Mouse (Mus musculus) intestine, embryonic 14.5 days (tissue): Measurements from ENCODE around the gene Grap2. TPM values are rescaled to one million over a fixed set of nuclear protein-coding genes. Genes with fewer than 3 reads are reported as not detected.

Experiments used
- ATAC-seq: fragments of 200-750 bp; cut with Nextera tagmentation; replicated peaks from 2 replicates; pipeline ENCODE4 v1.8.0; 2017; ENCODE audit warnings: low read depth, moderate number of reproducible peaks, moderate TSS enrichment, moderate library complexity; ENCODE audit not compliant: low FRiP score, low TSS enrichment
- DNase-seq: peaks from one replicate; pipeline ENCODE4 v3.0.0-alpha.2; 2018; ENCODE audit warnings: low spot score
- H3K27ac ChIP-seq: fragments of 300-500 bp; sonication (generic); 2 replicates; pipeline ENCODE4 v1.5.1; 2014; ENCODE audit warnings: low read depth, mild to moderate bottlenecking, control low read depth
- H3K27me3 ChIP-seq: fragments of 300-500 bp; sonication (generic); replicated peaks from 2 replicates; pipeline ENCODE4 v1.6.1; 2014; ENCODE audit warnings: low read length, control low read depth; ENCODE audit not compliant: control insufficient read depth, insufficient read depth
- H3K36me3 ChIP-seq: fragments of 300-500 bp; sonication (generic); 2 replicates; pipeline ENCODE4 v1.6.1; 2014; ENCODE audit warnings: low read length, control low read depth; ENCODE audit not compliant: control insufficient read depth, insufficient read depth
- H3K4me1 ChIP-seq: fragments of 300-500 bp; sonication (generic); replicated peaks from 2 replicates; pipeline ENCODE4 v1.6.1; 2014; ENCODE audit warnings: low read length, control low read depth, mixed read lengths; ENCODE audit not compliant: control insufficient read depth, insufficient read depth
- H3K4me2 ChIP-seq: fragments of 300-500 bp; sonication (generic); 2 replicates; pipeline ENCODE4 v1.6.1; 2014; ENCODE audit warnings: low read length
- H3K4me3 ChIP-seq: fragments of 300-500 bp; sonication (generic); 2 replicates; pipeline ENCODE4 v1.5.1; 2014; ENCODE audit warnings: low read depth, low read length, control low read depth, mixed read lengths
- H3K9ac ChIP-seq: fragments of 300-500 bp; sonication (generic); 2 replicates; pipeline ENCODE4 v1.6.1; 2014; ENCODE audit warnings: mild to moderate bottlenecking, low read length
- H3K9me3 ChIP-seq: fragments of 300-500 bp; sonication (generic); 2 replicates; pipeline ENCODE4 v1.6.1; 2016; ENCODE audit warnings: low read length, control low read depth; ENCODE audit not compliant: control insufficient read depth
- WGBS: fragments of 180-500 bp; shearing (Covaris S2); extraction: QIAGEN DNeasy Blood & Tissue Kit; methylation state at CpG from one replicate; pipeline ENCODE4 v1.1.7; 2014; 5-methylcytosine and 5-hydroxymethylcytosine counted together
- polyA plus RNA-seq: library from polyadenylated mRNA; unstranded; fragments of >200 nt; fragmentation: Nextera tagmentation; extraction: Ambion mirVana; gene quantifications from 2 replicates; pipeline ENCODE4 v1.2.1, GENCODE M21; 2014

The Grap2 gene
- polyA plus RNA-seq, 1 experiment from 2014 or later, result 0.80 TPM

GRCm38 (mm10) chr15:80615636-80616383, 43.4 kb downstream of the Grap2 start:
- DNase-seq (no peak), ATAC-seq (no peak)

GRCm38 (mm10) chr15:80617839-80618238, 45.4 kb downstream of the Grap2 start:
- Histone ChIP-seq H3K4me1 (peaks cover 15% of the 10 kb centered on the region), H3K9ac (no peak overlapping the region), H3K27ac (no peak overlapping the region), H3K36me3 (no peaks in the 10 kb centered on the region), H3K27me3 (0 out of 2 replicates have a peak, but pooled peaks cover 6% of the 10 kb centered on the region), H3K4me2 (no peak overlapping the region), H3K9me3 (no peaks in the 10 kb centered on the region), H3K4me3 (no peak overlapping the region)
- ATAC-seq (no peak), DNase-seq (no peak)
- WGBS, result 53% methylated on average over 2 of the region's 2 CpGs

More at GRCm38 (mm10) chr15:80615636-80616383, 43.4 kb downstream of the Grap2 start:
- no peak overlapping the region for H3K4me3 ChIP-seq
- H3K27ac ChIP-seq, result no peak overlapping the region
- peaks cover 15% of the 10 kb centered on the region for H3K4me1 ChIP-seq
- no peaks in the 10 kb centered on the region for H3K36me3 ChIP-seq
- 0 out of 2 replicates have a peak, but pooled peaks cover 6% of the 10 kb centered on the region for H3K27me3 ChIP-seq
- WGBS, result 6% methylated on average over 16 of the region's 17 CpGs
- H3K9ac ChIP-seq, result no peak overlapping the region
- H3K9me3 ChIP-seq, result no peaks in the 10 kb centered on the region
- H3K4me2 ChIP-seq, result no peak overlapping the region

GRCm38 (mm10) chr15:80619166-80619565, 46.8 kb downstream of the Grap2 start:
- H3K36me3 ChIP-seq, result no peaks in the 10 kb centered on the region
- H3K4me3 ChIP-seq, result no peak overlapping the region
- peaks cover 12% of the 10 kb centered on the region for H3K4me1 ChIP-seq
- no peak overlapping the region for H3K4me2 ChIP-seq
- 84% methylated on average over 5 of the region's 5 CpGs for WGBS
- ATAC-seq, result no peak
- no peak for DNase-seq
- H3K27ac ChIP-seq, result no peak overlapping the region
- no peaks in the 10 kb centered on the region for H3K9me3 ChIP-seq
- H3K27me3 ChIP-seq, result 0 out of 2 replicates have a peak, but pooled peaks cover 6% of the 10 kb centered on the region
- no peak overlapping the region for H3K9ac ChIP-seq

GRCm38 (mm10) chr15:80619786-80620185, 47.4 kb downstream of the Grap2 start:
- Histone ChIP-seq H3K9ac (no peak overlapping the region), H3K9me3 (no peaks in the 10 kb centered on the region), H3K4me3 (no peak overlapping the region), H3K4me2 (no peak overlapping the region), H3K27me3 (0 out of 2 replicates have a peak, but pooled peaks cover 6% of the 10 kb centered on the region), H3K4me1 (peaks cover 12% of the 10 kb centered on the region), H3K27ac (no peak overlapping the region), H3K36me3 (no peaks in the 10 kb centered on the region)
- DNase-seq (no peak), ATAC-seq (no peak)
- WGBS, result 79% methylated on average over 4 of the region's 4 CpGs

- Histone ChIP-seq H3K4me3 (no peak overlapping the region), H3K4me2 (no peak overlapping the region), H3K27ac (no peak overlapping the region), H3K9ac (no peak overlapping the region), H3K9me3 (no peaks in the 10 kb centered on the region), H3K4me1 (peaks cover 7% of the 10 kb centered on the region), H3K27me3 (0 out of 2 replicates have a peak, but pooled peaks cover 6% of the 10 kb centered on the region), H3K36me3 (no peaks in the 10 kb centered on the region)
- WGBS, result 68% methylated on average over 8 of the region's 8 CpGs
- ATAC-seq (no peak), DNase-seq (no peak)
These were observed 48.0 kb downstream of the Grap2 start for GRCm38 (mm10) chr15:80620371-80620770.

- Histone ChIP-seq H3K4me1 (no peaks in the 10 kb centered on the region), H3K4me2 (no peak overlapping the region), H3K36me3 (no peaks in the 10 kb centered on the region), H3K4me3 (no peak overlapping the region), H3K9ac (no peak overlapping the region), H3K9me3 (0 out of 2 replicates have a peak, but pooled peaks cover 3% of the 10 kb centered on the region), H3K27me3 (no peaks in the 10 kb centered on the region), H3K27ac (no peak overlapping the region)
- 56% methylated on average over 8 of the region's 8 CpGs for WGBS
- ATAC-seq (no peak), DNase-seq (no peak)
These were observed 50.9 kb downstream of the Grap2 start for GRCm38 (mm10) chr15:80623171-80623837.

GRCm38 (mm10) chr15:80626472-80626871, 54.1 kb downstream of the Grap2 start:
- Histone ChIP-seq H3K4me1 (0 out of 2 replicates have a peak, but pooled peaks cover 4% of the 10 kb centered on the region), H3K9ac (no peak overlapping the region), H3K9me3 (0 out of 2 replicates have a peak, but pooled peaks cover 3% of the 10 kb centered on the region), H3K4me3 (no peak overlapping the region), H3K27me3 (no peaks in the 10 kb centered on the region), H3K27ac (no peak overlapping the region), H3K36me3 (no peaks in the 10 kb centered on the region), H3K4me2 (no peak overlapping the region)
- WGBS, result 52% methylated on average over 6 of the region's 6 CpGs
- ATAC-seq (no peak), DNase-seq (no peak)

GRCm38 (mm10) chr15:80630147-80630546, 57.8 kb downstream of the Grap2 start:
- Histone ChIP-seq H3K27ac (no peak overlapping the region), H3K4me3 (no peak overlapping the region), H3K4me1 (0 out of 2 replicates have a peak, but pooled peaks cover 4% of the 10 kb centered on the region), H3K4me2 (no peak overlapping the region), H3K9me3 (0 out of 2 replicates have a peak, but pooled peaks cover 3% of the 10 kb centered on the region), H3K36me3 (no peaks in the 10 kb centered on the region), H3K27me3 (no peaks in the 10 kb centered on the region), H3K9ac (no peak overlapping the region)
- DNase-seq, result no peak
- WGBS, result 78% methylated on average over 7 of the region's 7 CpGs
- no peak for ATAC-seq
